Mouse (Mus musculus) kidney, postnatal 10 days (tissue): ENCODE measurements at regions not wholly inside any gene's neighbourhood (a gene's known extent, or its start where the extent isn't known, plus 50 kb on each side); places are given as distances from the start of the nearest gene placed in this dataset.
"Not testable (repeated sequence)": the region's sequence is repeated elsewhere in the genome, so short reads cannot be mapped to it uniquely, and the experiment has no call there.

Source experiments
- DNase-seq: peaks from one replicate; pipeline ENCODE4 v3.0.0; 2021; ENCODE audit warnings: mixed read lengths

- no peak for DNase-seq
Observed at GRCm38 (mm10) chr2:128270377-128271129, 144.7 kb downstream of the Bcl2l11 start.

GRCm38 (mm10) chr2:128272789-128273188 lies 147.0 kb downstream of the Bcl2l11 start:
- DNase-seq = peak; percentile 28

- DNase-seq = no peak
Observed at GRCm38 (mm10) chr2:128273292-128273691, 147.5 kb downstream of the Bcl2l11 start.

GRCm38 (mm10) chr2:128276337-128276736 lies 150.5 kb downstream of the Bcl2l11 start:
- DNase-seq = no peak

GRCm38 (mm10) chr2:128277387-128278123 lies 151.7 kb downstream of the Bcl2l11 start:
- peak; percentile 46 for DNase-seq

- DNase-seq = no peak
Observed at GRCm38 (mm10) chr2:128278124-128278432, 152.2 kb downstream of the Bcl2l11 start.

GRCm38 (mm10) chr2:128278608-128279081 lies 152.8 kb downstream of the Bcl2l11 start:
- peak; percentile 63 for DNase-seq

GRCm38 (mm10) chr2:128279127-128279710 lies 153.4 kb downstream of the Bcl2l11 start:
- no peak for DNase-seq

- no peak for DNase-seq
Observed at GRCm38 (mm10) chr2:128282591-128282990, 156.8 kb downstream of the Bcl2l11 start.

- DNase-seq = peak; percentile 90
Observed at GRCm38 (mm10) chr2:128284822-128285421, 159.1 kb downstream of the Bcl2l11 start.

GRCm38 (mm10) chr2:128285457-128285856 lies 159.6 kb downstream of the Bcl2l11 start:
- no peak for DNase-seq

GRCm38 (mm10) chr2:128288138-128288551 lies 162.3 kb downstream of the Bcl2l11 start:
- no peak for DNase-seq

GRCm38 (mm10) chr2:128290609-128291008 lies 164.8 kb downstream of the Bcl2l11 start:
- DNase-seq = no peak

- no peak for DNase-seq
Observed at GRCm38 (mm10) chr2:128294610-128295009, 168.8 kb downstream of the Bcl2l11 start.

GRCm38 (mm10) chr2:128295018-128295424 lies 169.2 kb downstream of the Bcl2l11 start:
- no peak for DNase-seq

- no peak for DNase-seq
Observed at GRCm38 (mm10) chr2:128295726-128296234, 169.9 kb downstream of the Bcl2l11 start.

- DNase-seq = not testable (repeated sequence)
Observed at GRCm38 (mm10) chr2:128296423-128296822, 170.6 kb downstream of the Bcl2l11 start.

- peak; percentile 27 for DNase-seq
Observed at GRCm38 (mm10) chr2:128296897-128297296, 171.1 kb downstream of the Bcl2l11 start.

- no peak for DNase-seq
Observed at GRCm38 (mm10) chr2:128297821-128298220, 172.0 kb downstream of the Bcl2l11 start.

- no peak for DNase-seq
Observed at GRCm38 (mm10) chr2:128298996-128299395, 173.2 kb downstream of the Bcl2l11 start.

- no peak for DNase-seq
Observed at GRCm38 (mm10) chr2:128301709-128302108, 175.9 kb downstream of the Bcl2l11 start.

- no peak for DNase-seq
Observed at GRCm38 (mm10) chr2:128304063-128304712, 178.3 kb downstream of the Bcl2l11 start.
